Mouse (Mus musculus): ENCODE results near the gene Veph1.
"Not testable (repeated sequence)": the region's sequence is repeated elsewhere in the genome, so short reads cannot be mapped to it uniquely, and the experiment has no call there.

Veph1 gene

DNA sequence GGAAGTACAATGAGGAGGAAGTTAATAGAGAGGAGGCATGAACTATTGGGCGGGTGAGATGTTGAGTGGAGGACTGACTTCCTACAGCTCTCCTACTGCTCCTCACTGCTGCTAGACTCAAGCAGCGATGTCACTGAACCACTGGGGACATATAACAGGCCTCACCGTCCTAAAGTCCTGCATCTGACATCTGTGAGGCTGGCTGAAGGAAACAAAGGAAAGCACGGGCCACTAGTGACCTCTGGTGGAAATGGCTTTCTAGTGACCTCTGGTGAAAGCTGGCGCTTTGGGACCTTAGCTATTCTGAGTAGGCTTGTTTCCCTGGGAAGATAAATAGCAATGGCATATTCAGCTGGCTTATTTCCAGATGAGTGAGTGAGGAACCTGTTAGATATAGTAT, 34.3 kb downstream of the Veph1 start:
- H3K27me3 ChIP-seq (ENCODE audit: control insufficient read depth, insufficient read depth, low read length, poor library complexity, severe bottlenecking), result no peaks in the 10 kb centered on the region
- DNase-seq (ENCODE audit: low read depth, low spot score), result peak; percentile 1
- no peaks in the 10 kb centered on the region for H3K36me3 ChIP-seq (ENCODE audit: control insufficient read depth, insufficient read depth, low read length, poor library complexity, severe bottlenecking)

DNA sequence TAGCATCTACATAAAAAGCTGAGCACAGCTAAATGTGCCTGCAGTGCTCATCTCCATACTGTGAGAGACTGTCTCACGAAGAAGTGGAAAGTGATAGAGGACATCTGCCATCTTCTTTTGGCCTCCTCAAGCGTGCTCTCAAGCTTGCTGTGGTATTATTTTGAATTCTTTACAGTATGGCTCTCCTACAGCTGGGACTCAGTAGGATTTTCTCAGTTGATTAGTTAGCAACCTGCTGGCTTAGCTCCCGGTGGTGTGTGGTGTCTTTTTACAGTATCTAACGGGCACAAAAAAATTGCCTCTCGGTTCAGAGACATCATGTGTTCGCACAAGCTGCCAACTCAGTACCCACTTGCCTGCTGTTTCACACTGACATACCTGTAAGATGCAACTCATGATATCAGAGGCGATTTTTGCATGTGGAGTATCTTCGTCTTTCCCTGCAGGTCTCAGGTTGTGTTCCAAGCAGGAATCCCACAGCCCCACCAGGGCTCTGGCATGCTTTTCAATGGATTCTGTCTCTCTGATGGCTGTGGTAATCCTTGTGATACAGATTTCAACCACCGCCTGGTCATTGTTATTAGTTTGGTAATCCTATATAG, 42.0 kb downstream of the Veph1 start:
- Histone ChIP-seq H3K36me3 (ENCODE audit: control insufficient read depth, insufficient read depth, low read length, poor library complexity, severe bottlenecking) (no peaks in the 10 kb centered on the region), H3K27me3 (ENCODE audit: control insufficient read depth, insufficient read depth, low read length, poor library complexity, severe bottlenecking) (no peaks in the 10 kb centered on the region)
- DNase-seq (ENCODE audit: low read depth, low spot score), result no peak

DNA sequence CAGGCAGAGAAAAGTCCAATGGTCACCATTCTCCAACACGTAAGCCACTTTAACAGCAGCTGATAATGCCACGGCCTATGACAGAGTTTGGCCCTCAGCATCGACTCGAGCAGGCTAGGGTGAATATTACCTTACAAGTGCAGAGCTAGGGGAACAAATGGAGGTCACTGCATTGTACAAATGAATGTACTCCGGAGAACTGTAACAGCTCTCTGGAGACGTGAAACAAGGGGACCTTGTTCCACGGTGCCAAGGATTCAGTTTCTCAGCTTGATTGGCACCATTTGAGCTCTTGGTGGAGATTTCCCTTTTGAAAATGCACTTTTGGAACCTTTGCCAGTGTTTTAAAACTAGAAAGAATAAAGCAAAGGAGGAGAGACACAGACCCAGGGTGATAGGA, 44.8 kb downstream of the Veph1 start:
- no peak for DNase-seq (ENCODE audit: low read depth, low spot score)
- H3K27me3 ChIP-seq (ENCODE audit: control insufficient read depth, insufficient read depth, low read length, poor library complexity, severe bottlenecking), result no peaks in the 10 kb centered on the region
- no peaks in the 10 kb centered on the region for H3K36me3 ChIP-seq (ENCODE audit: control insufficient read depth, insufficient read depth, low read length, poor library complexity, severe bottlenecking)

DNA sequence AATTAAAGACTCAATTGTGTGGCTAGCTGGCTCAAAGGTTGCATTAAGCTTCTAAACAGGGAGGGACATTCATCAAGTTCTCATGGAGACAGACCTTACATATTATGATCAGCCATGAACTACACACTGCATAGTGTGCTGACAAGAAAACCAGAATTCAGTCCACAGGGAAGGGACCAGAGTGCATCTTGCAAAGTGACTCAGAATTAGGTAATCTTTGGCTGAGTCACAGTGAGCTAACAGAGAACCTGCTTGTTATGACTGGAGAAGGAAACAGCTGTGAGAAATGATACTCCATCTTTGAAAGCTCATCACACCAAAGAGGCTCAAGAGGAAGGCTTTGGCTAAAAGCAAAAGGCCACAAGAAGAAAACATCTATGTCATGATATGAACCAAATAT, 56.2 kb downstream of the Veph1 start:
- DNase-seq (ENCODE audit: low read depth, low spot score), result no peak
- Histone ChIP-seq H3K36me3 (ENCODE audit: control insufficient read depth, insufficient read depth, low read length, poor library complexity, severe bottlenecking) (no peaks in the 10 kb centered on the region), H3K27me3 (ENCODE audit: control insufficient read depth, insufficient read depth, low read length, poor library complexity, severe bottlenecking) (no peaks in the 10 kb centered on the region)

DNA sequence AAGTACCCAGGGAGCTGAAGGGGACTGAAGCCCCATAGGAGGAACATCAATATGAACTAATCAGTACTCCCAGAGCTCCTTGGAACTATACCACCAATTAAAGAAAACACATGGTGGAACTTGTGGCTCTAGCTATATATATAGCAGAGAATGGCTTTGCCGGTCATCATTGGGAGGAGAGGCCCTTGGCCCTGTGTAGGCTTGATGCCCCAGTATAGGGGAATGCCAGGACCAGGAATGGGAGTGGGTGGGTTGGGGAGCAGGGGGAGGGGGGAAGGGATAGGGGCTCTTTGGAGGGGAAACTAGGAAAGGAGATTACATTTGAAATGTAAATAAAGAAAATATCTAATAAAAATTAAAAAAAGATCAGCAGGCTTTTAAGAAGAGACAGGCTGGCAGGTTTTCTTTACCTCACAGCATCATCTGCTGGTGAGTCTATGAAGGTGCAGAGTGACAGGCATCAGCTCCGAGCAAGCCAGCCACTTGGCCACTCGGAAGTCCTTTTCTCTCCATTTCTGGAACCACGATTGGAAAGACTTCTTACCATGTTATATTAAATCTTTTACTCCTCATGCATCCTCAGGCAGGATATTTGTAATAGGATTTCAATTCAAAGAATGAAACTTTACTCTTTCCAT, 60.3 kb downstream of the Veph1 start:
- DNase-seq (ENCODE audit: low read depth, low spot score), result peak; percentile 1
- not testable (repeated sequence) for H3K36me3 ChIP-seq (ENCODE audit: control insufficient read depth, insufficient read depth, low read length, poor library complexity, severe bottlenecking)

DNA sequence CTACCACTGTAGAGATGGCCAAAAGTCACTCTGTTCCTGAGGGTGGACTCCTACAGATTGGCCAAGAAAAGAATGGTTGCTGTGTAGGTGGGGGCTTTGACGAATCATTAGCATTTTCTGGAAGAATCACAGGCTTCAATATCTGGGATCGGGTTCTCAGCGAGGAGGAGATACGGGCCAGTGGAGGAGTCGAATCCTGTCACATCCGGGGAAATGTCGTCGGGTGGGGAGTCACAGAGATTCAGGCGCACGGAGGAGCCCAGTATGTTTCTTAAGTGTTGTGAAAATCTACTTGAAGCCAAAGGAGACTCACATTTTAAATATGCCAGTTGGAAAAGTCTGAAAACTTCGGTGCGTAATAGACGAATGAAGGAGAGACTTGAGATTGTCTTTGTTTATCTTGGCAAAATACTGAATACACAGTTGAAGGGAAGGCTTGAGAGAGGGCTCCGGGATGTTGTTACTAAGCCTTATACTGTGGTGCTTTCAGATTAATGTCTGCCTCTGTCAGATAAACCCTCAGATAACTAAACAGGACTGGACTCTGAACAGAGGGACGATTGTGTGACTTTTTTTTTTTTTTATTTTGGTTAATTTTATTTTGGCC, 71.6 kb downstream of the Veph1 start:
- H3K27me3 ChIP-seq (ENCODE audit: control insufficient read depth, insufficient read depth, low read length, poor library complexity, severe bottlenecking), result no peaks in the 10 kb centered on the region
- no peak for DNase-seq (ENCODE audit: low read depth, low spot score)
- no peaks in the 10 kb centered on the region for H3K36me3 ChIP-seq (ENCODE audit: control insufficient read depth, insufficient read depth, low read length, poor library complexity, severe bottlenecking)

More for the DNA sequence above, 60.3 kb downstream of the Veph1 start:
- H3K27me3 ChIP-seq (ENCODE audit: control insufficient read depth, insufficient read depth, low read length, poor library complexity, severe bottlenecking), result not testable (repeated sequence)

DNA sequence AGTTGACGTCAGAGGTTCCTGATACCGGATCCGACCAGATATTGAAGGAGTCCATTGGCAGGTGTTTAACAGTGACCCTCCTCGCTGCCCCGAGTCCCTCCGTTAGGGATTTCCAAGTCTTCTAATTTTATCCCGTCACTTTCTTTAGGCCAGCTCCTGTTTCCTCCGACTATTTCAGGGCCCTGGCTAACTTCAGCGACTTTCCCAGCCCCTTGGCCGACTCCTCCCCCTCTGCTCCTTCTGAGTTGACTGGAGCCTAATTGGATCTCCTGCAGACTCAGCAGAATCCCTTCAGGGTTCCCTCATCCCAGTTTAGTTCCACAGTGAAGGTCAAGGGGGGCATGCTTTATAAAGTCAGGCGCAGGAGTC, 75.4 kb downstream of the Veph1 start:
- no peak for DNase-seq (ENCODE audit: low read depth, low spot score)
- Histone ChIP-seq H3K27me3 (ENCODE audit: control insufficient read depth, insufficient read depth, low read length, poor library complexity, severe bottlenecking) (no peaks in the 10 kb centered on the region), H3K36me3 (ENCODE audit: control insufficient read depth, insufficient read depth, low read length, poor library complexity, severe bottlenecking) (no peaks in the 10 kb centered on the region)

DNA sequence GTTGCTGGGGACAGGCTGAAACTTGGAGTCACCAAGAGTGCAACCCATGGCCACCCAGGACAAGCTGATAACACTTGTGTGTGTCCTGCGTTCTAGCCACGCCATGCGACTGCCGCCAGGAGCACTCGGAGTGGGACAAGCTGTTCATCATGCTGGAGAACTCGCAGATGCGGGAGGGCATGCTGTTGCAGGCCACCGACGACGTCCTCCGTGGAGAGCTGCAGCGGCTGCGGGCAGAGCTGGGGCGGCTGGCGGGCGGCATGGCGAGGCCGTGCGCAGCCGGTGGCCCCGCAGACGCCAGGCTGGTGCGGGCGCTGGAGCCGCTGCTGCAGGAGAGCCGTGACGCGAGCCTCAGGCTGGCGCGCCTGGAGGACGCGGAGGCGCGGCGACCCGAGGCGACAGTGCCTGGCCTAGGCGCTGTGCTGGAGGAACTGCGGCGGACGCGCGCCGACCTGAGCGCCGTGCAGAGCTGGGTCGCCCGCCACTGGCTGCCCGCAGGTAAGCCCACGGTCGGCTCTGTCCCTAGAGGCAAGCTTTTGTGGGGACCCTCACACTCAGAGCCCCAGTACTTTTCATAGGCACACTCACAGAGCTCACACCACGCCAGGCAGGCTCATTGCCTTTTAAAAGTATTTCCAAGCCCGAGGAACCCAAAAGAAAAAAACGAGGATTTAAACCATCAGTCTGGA, 75.9 kb downstream of the Veph1 start:
- H3K27me3 ChIP-seq (ENCODE audit: control insufficient read depth, insufficient read depth, low read length, poor library complexity, severe bottlenecking), result no peaks in the 10 kb centered on the region
- H3K36me3 ChIP-seq (ENCODE audit: control insufficient read depth, insufficient read depth, low read length, poor library complexity, severe bottlenecking), result no peaks in the 10 kb centered on the region
- no peak for DNase-seq (ENCODE audit: low read depth, low spot score)

DNA sequence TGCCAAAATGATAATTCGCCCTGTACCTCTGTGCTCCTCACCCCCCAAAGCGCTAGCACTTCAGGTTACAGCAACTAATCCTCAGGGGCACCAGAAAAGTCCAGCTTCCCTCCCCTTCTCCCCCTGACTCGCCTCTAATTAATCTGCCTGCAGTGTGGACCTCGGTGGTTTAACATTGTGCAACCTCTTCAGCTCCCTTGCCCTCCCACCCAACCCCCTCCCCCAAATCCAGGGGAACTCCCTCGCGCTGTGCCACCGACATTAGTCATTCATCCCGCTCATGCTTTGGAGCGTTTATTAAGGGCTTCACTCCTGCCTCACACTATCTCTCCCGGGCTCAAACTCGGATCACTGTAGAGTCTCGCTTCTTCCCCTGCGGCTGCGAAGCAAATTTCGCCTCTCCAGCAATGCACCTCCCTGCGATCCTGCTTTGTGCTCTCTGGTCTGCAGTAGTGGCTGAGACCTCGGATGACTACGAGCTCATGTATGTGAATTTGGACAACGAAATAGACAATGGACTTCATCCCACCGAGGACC, 76.9 kb downstream of the Veph1 start, which contains the start of gene Ptx3:
Ptx3 (plus strand) TSS at position 256 of the 537 bp plus-strand sequence.
- H3K36me3 ChIP-seq (ENCODE audit: control insufficient read depth, insufficient read depth, low read length, poor library complexity, severe bottlenecking), result no peaks in the 10 kb centered on the region

DNA sequence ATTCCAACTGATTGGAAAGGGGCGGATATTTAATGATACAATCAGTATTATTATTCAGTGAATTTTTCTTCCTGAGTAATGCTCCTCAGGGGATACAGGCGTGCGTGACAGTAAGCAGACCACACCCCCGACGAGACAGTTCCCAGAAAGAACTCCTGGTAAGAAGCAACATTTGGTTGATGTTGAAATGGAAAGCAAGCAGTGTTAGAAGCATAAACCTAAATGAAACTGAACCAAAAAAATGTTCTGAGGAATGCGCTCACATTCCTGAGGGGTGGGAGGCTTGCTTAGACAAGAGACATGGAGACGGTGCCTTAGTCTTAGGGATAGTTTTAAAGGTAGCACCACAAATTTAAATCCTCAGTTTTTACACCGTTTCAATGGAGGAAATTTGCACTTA, 80.9 kb downstream of the Veph1 start:
- no peak for DNase-seq (ENCODE audit: low read depth, low spot score)
- no peaks in the 10 kb centered on the region for H3K27me3 ChIP-seq (ENCODE audit: control insufficient read depth, insufficient read depth, low read length, poor library complexity, severe bottlenecking)

More for the DNA sequence above, 76.9 kb downstream of the Veph1 start, which contains the start of gene Ptx3:
- no peaks in the 10 kb centered on the region for H3K27me3 ChIP-seq (ENCODE audit: control insufficient read depth, insufficient read depth, low read length, poor library complexity, severe bottlenecking)
- no peak for DNase-seq (ENCODE audit: low read depth, low spot score)

DNA sequence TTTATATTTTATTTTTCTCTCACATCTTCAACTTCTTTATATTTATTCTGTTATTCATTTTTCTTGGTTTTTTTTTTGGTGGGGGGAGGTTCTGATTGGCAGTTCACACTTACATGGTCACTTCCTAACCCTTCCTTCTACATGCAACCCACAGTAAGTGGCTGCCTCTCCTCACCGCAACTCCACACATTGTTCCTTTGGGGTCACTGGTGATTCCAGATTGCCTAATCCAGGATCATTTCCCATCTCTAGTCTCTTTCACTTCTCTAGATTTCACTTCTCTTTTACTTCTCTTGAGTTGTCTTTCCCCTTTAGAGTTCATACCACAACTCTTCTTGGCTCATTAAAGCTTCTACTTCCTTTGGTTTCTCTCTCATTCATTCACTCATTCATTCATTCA, 83.1 kb downstream of the Veph1 start:
- no peak for DNase-seq (ENCODE audit: low read depth, low spot score)
- no peaks in the 10 kb centered on the region for H3K27me3 ChIP-seq (ENCODE audit: control insufficient read depth, insufficient read depth, low read length, poor library complexity, severe bottlenecking)
- no peaks in the 10 kb centered on the region for H3K36me3 ChIP-seq (ENCODE audit: control insufficient read depth, insufficient read depth, low read length, poor library complexity, severe bottlenecking)

More for the DNA sequence above, 80.9 kb downstream of the Veph1 start:
- H3K36me3 ChIP-seq (ENCODE audit: control insufficient read depth, insufficient read depth, low read length, poor library complexity, severe bottlenecking), result no peaks in the 10 kb centered on the region

DNA sequence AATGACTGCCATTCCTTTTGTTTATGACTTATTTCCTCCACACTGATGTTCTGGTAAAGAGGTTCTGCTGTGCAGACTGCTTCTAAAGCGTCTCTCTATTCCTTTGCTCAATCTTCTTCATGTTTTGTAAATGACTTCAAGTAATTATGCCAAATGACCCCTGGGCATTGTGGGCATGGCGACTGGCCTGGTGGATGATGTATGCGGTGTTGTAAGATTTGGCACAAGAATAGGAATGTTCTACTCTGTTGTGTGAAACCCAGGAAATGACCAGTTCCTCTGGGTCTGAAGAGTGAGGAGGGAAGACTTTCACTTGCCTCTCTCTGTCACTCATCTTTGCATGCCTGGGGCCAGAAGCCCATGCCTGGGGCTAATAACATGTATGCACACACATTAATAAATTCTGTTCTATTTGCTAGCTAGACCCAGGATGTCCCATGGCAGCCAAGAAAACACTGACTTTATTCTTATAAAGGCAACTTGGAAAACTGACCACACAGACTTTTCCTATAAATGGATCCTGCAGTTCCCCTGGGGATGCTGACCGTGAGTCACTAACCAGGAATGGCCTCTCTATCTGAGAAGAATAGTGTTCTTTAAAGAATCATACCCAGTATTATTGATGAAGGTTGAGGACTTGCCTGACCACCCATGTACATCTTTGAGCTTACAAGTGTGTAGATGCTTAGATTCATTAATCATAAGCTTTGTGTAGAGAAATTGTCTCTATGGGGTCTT, 87.6 kb downstream of the Veph1 start:
- DNase-seq (ENCODE audit: low read depth, low spot score), result no peak
- Histone ChIP-seq H3K36me3 (ENCODE audit: control insufficient read depth, insufficient read depth, low read length, poor library complexity, severe bottlenecking) (no peaks in the 10 kb centered on the region), H3K27me3 (ENCODE audit: control insufficient read depth, insufficient read depth, low read length, poor library complexity, severe bottlenecking) (no peaks in the 10 kb centered on the region)

DNA sequence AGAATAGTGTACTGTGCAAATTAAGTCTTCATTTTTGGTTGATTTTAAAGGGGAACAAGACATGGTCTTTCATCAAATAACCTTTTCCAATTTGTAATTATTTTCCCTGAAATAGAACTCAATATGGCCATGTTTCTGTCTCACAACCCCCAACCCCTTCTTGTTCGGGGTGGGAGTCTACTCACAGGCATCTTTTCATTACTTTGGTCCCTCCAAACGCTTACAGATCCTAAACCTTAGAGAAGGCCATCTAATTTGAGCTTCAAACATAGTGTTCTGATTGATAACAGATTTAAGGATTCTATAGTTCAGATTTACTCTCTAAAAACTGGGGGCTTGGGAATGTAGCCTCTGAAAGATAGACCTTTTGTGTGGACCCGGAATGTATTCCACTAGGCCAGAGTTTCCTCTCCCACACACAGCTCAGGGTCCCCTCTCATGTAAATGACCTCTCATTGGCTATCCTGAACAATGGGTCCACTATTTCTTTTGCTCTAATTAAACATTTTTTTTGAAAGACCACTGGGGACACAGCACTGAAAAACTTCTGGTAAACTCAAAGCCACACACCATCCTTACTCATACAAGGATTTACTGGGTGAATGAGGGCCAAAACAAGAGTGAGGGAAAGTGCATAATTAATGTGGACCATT, 102.6 kb downstream of the Veph1 start:
- Histone ChIP-seq H3K36me3 (ENCODE audit: control insufficient read depth, insufficient read depth, low read length, poor library complexity, severe bottlenecking) (no peaks in the 10 kb centered on the region), H3K27me3 (ENCODE audit: control insufficient read depth, insufficient read depth, low read length, poor library complexity, severe bottlenecking) (no peaks in the 10 kb centered on the region)
- DNase-seq (ENCODE audit: low read depth, low spot score), result no peak

DNA sequence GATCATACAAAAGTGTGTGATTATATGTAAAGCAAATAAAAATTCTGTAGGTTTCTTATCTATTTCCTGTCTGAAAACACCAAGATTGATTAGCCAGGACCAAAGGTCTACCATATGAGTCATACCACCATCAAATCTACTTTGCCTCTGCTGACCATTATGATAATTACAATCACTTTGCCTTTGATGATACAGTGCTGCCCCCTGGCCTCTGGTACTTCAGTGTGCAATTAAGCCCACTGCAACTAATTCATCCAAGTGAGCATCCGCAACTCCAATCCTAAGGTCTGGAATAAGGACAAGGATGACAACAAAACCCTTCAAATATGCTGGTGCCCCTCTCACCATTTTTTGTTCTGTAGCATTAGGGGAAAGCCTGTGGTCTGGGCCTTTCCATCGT, 117.0 kb downstream of the Veph1 start:
- DNase-seq (ENCODE audit: low read depth, low spot score), result no peak
- Histone ChIP-seq H3K36me3 (ENCODE audit: control insufficient read depth, insufficient read depth, low read length, poor library complexity, severe bottlenecking) (no peaks in the 10 kb centered on the region), H3K27me3 (ENCODE audit: control insufficient read depth, insufficient read depth, low read length, poor library complexity, severe bottlenecking) (no peaks in the 10 kb centered on the region)

All from splenic B cell, adult 2 months (primary cell).